Mouse (Mus musculus) fat pad, adult 2 months (tissue): ENCODE data around the gene Vmn1r8.
"Not testable (repeated sequence)": the region's sequence is repeated elsewhere in the genome, so short reads cannot be mapped to it uniquely, and the experiment has no call there.

Source experiments
- DNase-seq: peaks from one replicate; pipeline ENCODE4 v3.0.0-alpha.2; 2011; ENCODE audit warnings: low read depth, low spot score; ENCODE audit errors: extremely low read depth

Gene Vmn1r8

DNA sequence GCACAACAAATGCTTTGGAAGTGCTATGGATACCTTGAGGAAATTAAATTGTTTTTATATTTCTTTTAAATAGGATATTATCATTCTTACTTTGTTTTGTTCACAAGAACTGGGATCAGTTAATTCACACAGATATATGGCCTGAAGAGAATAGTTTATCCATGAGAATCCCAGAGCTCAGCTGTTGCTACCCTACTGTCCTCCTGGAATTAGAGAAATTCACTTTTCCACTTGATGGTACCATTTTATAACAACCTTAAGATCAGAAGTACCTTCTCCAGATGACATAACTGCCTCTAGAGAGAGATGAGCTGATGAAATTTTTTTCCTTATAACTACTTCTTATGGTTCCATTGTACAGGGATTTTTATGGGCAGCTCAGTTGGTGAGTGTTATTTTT is at the start of gene Vmn1r8:
Vmn1r8 (plus strand) TSS at position 301 of the 400 bp plus-strand sequence.
- no peak for DNase-seq

- DNase-seq, result no peak
Measured at GRCm38 (mm10) chr6:56996943-56997342, 35.1 kb upstream of the Vmn1r8 start, which contains the start of gene Vmn1r6. Gene Vmn1r6, plus strand, starts transcription at chr6:56997243.

GRCm38 (mm10) chr6:57025224-57025623 is 6.9 kb upstream of the Vmn1r8 start, which contains the start of gene Vmn1r7:
Gene Vmn1r7, minus strand, starts transcription at chr6:57025324.
- not testable (repeated sequence) for DNase-seq

GRCm38 (mm10) chr6:57034674-57035073 is 2.6 kb downstream of the Vmn1r8 start:
- no peak for DNase-seq

DNA sequence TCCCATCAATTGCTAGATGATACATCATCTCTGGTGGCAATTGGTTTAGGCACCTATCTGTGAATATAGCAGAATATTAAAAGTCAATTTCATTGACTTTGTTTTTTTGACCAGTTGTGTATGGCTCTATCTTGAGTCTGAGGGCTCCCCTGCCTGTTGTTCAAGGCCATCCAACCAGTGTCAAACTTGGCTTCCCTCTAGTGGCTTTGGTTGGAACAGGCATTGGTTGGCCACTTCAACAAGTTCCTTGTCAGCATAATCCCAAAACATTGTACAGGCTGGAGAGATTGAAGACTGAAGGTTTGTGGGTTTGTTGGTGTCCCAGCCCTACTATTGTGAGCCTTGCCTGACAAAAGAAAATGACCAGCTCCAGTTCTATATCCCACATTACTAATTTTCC is 31.6 kb downstream of the Vmn1r8 start:
- no peak for DNase-seq

GRCm38 (mm10) chr6:57066487-57066886 is 34.4 kb downstream of the Vmn1r8 start, which contains the start of gene Vmn1r9:
Gene Vmn1r9, plus strand, starts transcription at chr6:57066787.
- DNase-seq, result no peak
